Mouse (Mus musculus) c-Kit-positive CD71-positive TER-119-negative erythroid progenitor cells, embryonic 14.5 days (primary cell): ENCODE measurements at regions not wholly inside any gene's neighbourhood (a gene's known extent, or its start where the extent isn't known, plus 50 kb on each side); places are given as distances from the start of the nearest gene placed in this dataset.

Experiments used
- DNase-seq: peaks from one replicate; pipeline ENCODE4 v3.0.0-alpha.2; 2013; ENCODE audit warnings: low read depth

- no peak for DNase-seq
Measured at GRCm38 (mm10) chr6:147755750-147756523, 280.3 kb downstream of the Ccdc91 start.

GRCm38 (mm10) chr6:147759485-147759884 lies 283.9 kb downstream of the Ccdc91 start:
- DNase-seq = no peak

DNA sequence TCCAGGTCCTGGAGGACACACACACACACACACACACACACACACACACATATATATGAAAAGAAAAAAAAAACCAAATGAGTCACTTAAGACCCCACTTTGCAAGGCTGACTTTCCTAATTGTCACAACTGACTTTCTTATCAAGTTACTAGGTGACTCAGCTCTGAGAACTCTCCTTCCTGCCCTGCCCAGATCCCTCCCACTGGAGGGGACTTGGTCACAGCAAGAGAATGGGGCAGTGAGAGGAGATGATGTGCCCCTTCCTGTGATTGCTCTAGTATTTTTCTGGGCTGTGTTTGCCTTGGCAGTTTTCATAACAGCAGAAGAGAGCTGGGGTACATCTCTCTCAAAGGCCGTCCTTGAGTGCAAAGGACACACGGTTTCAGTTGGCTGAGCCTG lies 284.5 kb downstream of the Ccdc91 start:
- DNase-seq = peak; percentile 22

- no peak for DNase-seq
Measured at GRCm38 (mm10) chr6:147765241-147765640, 281.8 kb upstream of the Far2 start.

DNA sequence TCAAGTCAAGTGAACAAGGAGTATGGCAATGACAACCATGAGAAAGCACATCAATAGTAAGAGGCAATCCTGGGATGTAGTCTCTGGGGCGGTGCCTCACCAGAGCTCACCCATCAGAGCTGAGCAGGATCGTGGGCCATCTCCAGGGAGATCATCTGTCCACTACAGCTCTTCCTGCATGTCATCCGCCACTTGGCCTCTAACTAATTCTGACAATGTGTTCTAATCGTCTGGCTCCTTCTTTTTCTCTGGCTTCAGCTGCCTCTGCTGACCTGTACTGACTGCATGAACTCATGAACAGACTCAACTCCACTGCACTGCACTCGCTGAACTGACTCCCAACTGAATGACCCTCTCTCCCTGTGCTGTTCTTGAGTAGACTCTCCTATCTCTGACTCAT lies 277.9 kb upstream of the Far2 start:
- no peak for DNase-seq

GRCm38 (mm10) chr6:147770034-147770433 lies 277.0 kb upstream of the Far2 start:
- no peak for DNase-seq

GRCm38 (mm10) chr6:147771411-147771810 lies 275.6 kb upstream of the Far2 start:
- no peak for DNase-seq

DNA sequence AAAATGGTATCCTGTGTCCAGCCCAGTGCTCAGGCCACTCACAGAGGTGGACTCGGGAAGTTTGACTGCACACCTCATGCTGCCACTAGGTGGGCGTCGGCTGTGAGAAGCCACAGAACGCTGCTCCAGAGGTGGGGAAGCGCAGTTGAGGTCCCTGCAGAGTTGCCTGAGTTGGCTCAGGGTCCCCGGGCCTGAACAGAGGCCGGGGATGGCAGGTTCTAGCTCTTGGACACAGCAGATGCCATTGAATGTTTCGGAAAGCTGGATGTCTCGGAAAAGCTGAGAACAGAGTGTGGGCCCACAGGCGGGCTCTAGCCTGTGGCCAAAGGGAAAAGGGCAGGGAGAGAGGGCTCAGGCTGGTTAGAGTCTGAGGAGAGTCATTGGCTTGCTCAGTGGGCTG lies 273.2 kb upstream of the Far2 start:
- no peak for DNase-seq

- no peak for DNase-seq
Measured at GRCm38 (mm10) chr6:147774626-147775025, 272.4 kb upstream of the Far2 start.

DNA sequence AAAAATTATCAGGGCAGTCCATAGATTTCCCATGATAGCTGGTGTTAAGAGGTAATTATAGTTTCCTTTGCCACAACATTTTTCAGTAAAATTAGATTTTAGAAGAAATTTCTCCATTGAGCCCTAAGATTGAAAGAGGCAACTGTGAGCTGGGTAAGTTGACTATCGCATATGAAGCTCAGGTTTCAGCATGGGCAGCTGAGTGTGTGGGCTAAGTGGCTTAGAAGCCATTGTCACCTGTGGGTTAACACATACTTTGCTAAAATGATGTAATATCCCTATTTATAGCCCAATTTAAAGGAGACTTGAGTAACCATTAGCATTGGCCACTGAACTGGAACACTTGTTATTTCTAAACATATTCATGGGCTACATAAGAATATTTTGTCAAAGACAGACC lies 267.6 kb upstream of the Far2 start:
- no peak for DNase-seq

DNA sequence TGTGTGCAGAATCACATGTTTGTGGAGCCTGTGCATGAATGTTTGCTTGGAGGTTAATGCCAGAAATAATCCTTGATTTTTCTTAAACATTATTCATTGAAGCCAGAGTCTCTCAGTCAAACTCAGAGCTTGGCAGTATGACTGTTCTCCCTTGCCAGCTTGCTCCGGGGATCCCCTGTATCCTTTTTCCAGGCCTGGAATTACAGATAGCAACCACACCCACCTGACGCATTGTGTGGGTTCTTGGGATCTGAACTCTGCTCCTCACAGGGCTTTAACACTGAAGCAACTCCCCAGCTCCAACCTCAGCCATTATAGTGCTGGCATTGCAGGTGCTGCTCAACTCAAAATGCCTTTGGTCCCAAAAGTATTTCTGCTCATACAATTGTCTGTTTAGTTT lies 262.8 kb upstream of the Far2 start:
- DNase-seq = no peak

DNA sequence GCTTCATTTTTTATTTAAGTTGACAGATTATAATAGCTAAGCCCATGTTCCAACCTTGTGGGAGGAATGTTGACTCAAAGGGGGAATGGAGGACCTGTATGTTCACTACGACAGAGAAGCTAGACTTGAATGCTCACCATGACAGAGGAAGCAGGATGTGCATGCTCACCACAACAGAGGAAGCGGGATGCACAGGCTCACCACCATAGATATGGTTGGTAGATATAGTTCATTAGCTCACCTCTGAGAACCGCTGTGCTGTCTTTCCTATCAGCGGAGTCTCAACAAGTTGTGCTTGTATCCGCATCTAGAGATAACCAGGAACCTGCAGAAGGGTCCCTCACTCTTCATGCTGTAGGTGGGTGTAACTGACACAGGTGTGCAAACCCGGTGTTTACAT lies 262.2 kb upstream of the Far2 start:
- no peak for DNase-seq

- DNase-seq = no peak
Measured at GRCm38 (mm10) chr6:147788095-147788494, 259.0 kb upstream of the Far2 start.

DNA sequence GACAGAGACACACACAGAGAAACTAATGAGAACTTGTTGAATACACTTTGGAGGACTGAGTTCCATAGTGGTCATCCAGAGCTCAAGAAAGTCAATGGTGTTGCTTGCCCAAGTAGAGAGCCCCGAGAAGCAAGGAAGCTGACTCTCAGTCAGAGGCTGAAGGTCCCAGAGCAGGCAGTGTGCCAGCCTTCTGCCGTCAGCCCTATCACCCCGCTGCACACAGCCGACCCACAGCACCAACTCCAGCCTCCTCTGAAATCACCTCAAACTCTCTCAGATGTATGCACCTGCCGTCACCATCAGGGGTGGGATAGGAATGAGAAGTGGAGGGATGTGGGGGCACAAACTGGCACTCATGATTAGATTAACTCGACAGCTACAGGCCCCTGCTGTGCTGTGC lies 257.9 kb upstream of the Far2 start:
- DNase-seq = no peak

DNA sequence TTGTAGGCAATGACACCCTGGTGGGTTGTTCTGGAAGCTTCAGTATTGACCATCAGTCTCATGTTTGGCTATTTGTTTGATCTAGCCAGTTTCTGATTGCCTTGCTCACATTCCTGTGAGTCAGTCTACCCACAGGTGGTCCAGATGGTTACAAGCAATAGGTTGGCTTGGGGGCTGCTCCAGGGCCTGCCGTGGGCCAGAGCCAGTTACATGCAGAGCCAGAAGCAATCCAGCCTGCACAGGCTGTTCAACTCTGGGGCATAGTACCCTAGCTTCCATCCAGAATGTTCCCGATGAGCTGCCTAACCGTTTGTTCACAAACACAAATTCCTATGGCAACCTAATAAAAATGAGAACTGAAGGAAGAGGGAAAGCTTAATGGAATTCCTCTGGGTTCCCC lies 253.2 kb upstream of the Far2 start:
- DNase-seq = no peak

DNA sequence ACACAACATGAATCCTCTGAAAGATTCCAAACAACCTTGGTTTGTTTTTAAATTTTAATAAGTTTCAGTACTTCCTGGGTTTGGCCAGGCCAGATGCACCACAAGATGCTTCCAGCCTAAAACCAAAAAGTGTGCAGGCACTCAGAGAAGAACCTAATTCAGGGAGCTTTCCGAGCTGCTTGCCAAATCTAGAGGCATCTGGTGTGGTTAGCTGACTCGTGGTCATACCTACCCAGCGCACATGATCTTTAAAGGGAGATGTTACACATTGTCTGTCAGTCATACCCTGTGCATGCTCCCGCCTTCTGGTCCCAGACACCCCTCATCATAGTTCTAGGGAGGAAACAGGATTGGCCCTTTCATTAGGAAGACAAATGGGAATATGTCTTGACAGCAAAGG lies 252.7 kb upstream of the Far2 start:
- no peak for DNase-seq

DNA sequence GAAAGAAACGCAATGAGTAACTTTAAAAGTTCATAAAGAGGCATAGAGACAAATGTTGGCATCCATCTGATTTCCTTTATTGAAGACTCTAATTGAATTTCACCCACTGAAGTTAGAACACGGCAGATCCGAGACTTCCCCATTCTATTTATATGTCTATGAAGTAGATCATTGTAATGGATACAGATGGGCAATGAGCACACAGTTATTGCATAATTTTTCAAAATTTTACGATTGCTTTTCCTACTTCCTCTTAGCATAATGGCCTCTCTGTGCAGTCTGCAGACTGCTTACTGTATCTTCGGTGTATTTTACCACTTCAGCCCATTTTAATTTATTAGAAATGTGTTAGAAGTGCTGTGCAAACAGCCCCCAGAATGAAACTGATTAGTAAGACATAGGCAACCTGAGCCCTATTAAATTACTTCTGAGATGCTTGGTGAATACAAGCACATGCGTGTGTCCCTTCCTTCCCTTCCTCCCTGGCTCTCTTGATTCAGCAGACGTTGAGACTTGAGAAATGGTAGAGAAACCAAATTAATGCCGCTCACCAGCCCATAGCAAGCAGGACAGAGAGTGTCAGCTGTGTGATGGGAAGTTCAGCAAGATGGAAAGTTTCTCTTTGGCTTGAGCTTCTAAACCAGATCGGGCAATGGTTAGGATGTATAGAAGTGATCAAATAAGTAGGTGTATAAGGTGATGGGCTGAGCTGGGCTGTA lies 247.9 kb upstream of the Far2 start:
- DNase-seq = no peak

DNA sequence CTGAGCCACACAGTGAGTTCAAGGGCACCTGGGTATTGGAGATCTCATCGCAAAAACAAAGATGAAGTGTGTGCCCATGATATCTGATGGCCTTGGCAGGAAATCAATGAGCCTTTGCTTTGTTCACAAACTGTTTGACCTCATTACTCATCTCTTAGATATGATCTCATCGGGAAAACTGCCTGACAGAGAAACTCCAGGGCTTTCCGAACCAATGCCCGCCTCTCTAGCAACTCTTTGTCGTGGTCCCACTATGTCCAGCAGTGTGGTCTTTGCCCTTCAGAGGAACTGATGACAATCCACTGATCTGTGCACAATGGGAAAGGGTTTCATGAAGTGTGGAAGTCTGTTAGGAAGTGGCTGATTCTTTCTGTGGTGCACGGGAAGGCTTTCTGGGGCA lies 247.2 kb upstream of the Far2 start:
- no peak for DNase-seq

DNA sequence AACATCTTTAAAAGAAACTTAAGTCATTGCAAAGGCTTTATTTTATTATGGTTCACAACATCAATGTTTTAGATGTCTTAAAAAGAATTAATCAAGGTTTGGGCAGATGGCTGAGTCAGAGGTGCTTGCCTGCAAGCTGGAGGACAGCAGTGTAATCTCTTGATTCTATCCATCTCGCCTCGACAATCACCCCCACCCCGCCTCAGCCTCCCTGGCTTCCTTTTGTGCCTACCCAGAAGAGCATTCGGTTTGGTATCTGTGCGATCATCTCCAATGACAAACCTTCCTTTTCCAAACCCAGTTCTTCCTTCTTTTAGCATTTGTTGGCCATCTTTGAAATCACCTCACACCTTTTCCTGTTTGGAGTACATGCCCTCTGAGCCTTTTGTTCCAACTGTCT lies 246.2 kb upstream of the Far2 start:
- no peak for DNase-seq

DNA sequence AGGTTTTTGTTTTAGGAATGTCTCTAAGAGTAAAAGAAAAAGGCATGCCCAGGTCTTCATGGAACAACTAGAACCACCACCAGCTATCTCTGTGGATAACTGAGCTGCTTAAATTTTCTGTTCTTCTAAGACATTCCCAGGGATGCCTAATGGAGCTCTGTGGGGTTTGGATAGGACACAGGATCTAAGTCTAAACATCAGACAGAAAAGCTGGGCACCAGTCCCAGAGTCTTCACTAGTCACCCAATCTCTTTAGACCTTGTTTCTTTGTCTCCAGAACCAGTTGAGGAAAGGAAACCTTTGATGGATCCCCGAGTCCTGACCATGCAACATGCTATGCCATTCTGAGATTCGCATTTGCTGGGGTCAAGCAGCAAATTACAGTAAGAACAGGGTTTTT lies 243.2 kb upstream of the Far2 start:
- no peak for DNase-seq

- peak; percentile 6 for DNase-seq
Measured at GRCm38 (mm10) chr6:147810710-147811109, 236.3 kb upstream of the Far2 start.

DNA sequence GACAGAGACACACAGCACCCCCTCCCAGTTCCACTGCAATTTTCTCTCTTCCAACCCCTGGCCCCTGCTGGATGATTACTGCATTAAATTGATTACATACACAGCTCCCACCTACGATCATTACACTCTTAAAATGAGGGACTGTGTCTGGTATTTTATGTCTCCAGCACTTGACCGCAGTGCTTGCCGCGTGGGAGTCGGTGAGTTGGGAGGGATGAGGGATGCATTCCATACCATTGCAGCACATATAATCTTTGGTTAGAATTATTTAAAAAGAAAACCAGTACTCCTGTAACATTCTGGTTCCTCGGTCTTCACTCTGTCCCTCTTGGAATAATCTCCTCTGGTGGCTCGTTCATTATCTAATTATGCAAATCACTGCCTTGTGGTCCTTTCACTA lies 230.2 kb upstream of the Far2 start:
- no peak for DNase-seq

DNA sequence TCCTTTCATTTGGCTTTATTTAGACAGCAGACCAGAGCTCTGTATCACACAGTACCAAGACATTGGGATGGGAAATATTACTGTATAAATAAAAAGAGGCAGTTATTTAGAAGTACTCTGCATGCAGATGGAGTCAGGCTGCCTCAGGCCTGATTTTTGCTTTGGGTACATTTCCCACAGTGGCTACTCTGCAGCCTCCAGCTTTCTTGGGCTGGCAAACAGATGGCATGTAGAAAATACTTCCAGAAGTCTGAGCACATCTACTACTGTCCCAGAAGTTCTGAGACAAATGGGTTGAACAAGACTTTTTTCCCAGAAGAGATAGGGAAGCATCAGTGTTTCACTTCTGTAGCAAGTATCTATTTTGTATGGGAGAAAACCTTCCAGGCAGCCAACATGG lies 229.8 kb upstream of the Far2 start:
- no peak for DNase-seq

GRCm38 (mm10) chr6:147822215-147822614 lies 224.8 kb upstream of the Far2 start:
- DNase-seq = no peak
